Mouse (Mus musculus) limb, embryonic 13.5 days (tissue): Measurements from ENCODE around the gene Gltpd2. TPM values are rescaled to one million over a fixed set of nuclear protein-coding genes. Genes with fewer than 3 reads are reported as not detected.

Source experiments
- ATAC-seq: fragments of 200-750 bp; cut with Nextera tagmentation; 2 replicates; pipeline ENCODE4 v1.8.0; 2017; ENCODE audit warnings: low read depth, moderate number of reproducible peaks, moderate TSS enrichment; ENCODE audit not compliant: low FRiP score
- H3K27ac ChIP-seq: fragments of 300-500 bp; sonication (generic); 2 replicates; pipeline ENCODE4 v1.5.1; 2015; ENCODE audit warnings: inconsistent platforms, mild to moderate bottlenecking, moderate library complexity
- H3K27me3 ChIP-seq: fragments of 300-500 bp; sonication (generic); 2 replicates; pipeline ENCODE4 v1.6.1; 2015; ENCODE audit warnings: mild to moderate bottlenecking, inconsistent platforms
- H3K36me3 ChIP-seq: fragments of 300-500 bp; sonication (generic); 2 replicates; pipeline ENCODE4 v1.6.1; 2015; ENCODE audit warnings: inconsistent platforms, mild to moderate bottlenecking, moderate library complexity
- H3K4me1 ChIP-seq: fragments of 300-500 bp; sonication (generic); 2 replicates; pipeline ENCODE4 v1.6.1; 2015; ENCODE audit warnings: inconsistent platforms
- H3K4me2 ChIP-seq: fragments of 300-500 bp; sonication (generic); replicated peaks from 2 replicates; pipeline ENCODE4 v1.6.1; 2015; ENCODE audit warnings: inconsistent platforms, mild to moderate bottlenecking, moderate library complexity
- H3K4me3 ChIP-seq: fragments of 300-500 bp; sonication (generic); 2 replicates; pipeline ENCODE4 v1.5.1; 2015; ENCODE audit warnings: moderate library complexity, mild to moderate bottlenecking, inconsistent platforms
- H3K9ac ChIP-seq: fragments of 300-500 bp; sonication (generic); 2 replicates; pipeline ENCODE4 v1.6.1; 2015; ENCODE audit warnings: mild to moderate bottlenecking, inconsistent platforms
- H3K9me3 ChIP-seq: fragments of 300-500 bp; sonication (generic); 2 replicates; pipeline ENCODE4 v1.6.1; 2016; ENCODE audit warnings: inconsistent platforms
- WGBS: fragments of 180-500 bp; shearing (Covaris S2); methylation state at CpG from one replicate; pipeline ENCODE4 v1.1.7; 2015; 5-methylcytosine and 5-hydroxymethylcytosine counted together
- polyA plus RNA-seq: library from polyadenylated mRNA; unstranded; fragments of >200 nt; fragmentation: Nextera tagmentation; extraction: Ambion mirVana; gene quantifications from 2 replicates; pipeline ENCODE4 v1.2.1, GENCODE M21; 2015

Gltpd2 gene
- polyA plus RNA-seq, 1 experiment from 2014 or later: 0.43 TPM

DNA sequence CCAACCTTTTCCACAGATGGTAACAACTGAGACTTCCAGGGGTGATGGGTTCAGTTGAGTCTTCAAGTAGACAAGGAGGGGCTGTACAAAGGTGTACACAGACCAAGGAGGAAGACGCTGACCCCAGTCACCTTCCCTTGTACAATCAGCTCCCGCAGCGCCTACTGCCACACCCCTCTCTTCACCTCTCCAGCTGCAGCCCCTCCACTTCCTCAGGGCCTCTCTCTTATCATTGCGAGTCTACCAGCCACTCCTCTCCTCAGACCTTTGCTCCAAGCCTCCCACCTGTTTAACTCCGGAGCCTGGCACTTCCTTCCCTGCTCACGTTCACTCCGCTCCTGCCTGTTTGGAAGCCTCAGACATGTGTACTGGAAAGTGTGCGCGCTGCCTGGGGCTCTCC is 14.0 kb upstream of the Gltpd2 start, which contains the start of gene Tm4sf5:
Gene Tm4sf5, plus strand, starts transcription at position 275 of the 400 bp plus-strand sequence.
- WGBS: 70% methylated on average over 9 of the region's 9 CpGs
- Histone ChIP-seq H3K9ac (no peak within 1 kb of the TSS), H3K4me2 (no peak within 1 kb of the TSS), H3K27me3 (no peaks in the 10 kb centered on the region), H3K27ac (no peak within 1 kb of the TSS), H3K36me3 (no peaks in the 10 kb centered on the region), H3K4me3 (no peak within 1 kb of the TSS), H3K9me3 (no peaks in the 10 kb centered on the region), H3K4me1 (peaks cover 6% of the 10 kb centered on the region; the same call in 1 of the 2 replicates)
- no peak for ATAC-seq

DNA sequence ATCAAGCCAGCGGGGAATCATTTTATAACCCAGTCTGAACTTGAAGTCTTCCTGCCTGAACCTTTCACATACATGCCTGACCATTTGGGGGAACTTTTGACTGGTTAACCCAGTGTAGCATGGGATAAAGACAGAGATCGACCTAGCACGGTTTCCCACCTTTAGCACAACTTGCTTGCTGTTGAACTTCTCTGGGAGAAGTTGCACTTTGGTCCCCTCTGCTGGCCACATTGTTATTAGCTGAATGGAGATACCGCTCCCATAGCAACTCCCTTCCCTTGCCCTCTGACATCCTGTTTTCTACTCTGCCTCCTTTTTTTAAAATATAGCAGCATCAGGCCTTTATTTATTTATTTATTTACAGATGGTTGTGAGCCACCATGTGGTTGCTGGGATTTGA is 12.6 kb upstream of the Gltpd2 start:
- Histone ChIP-seq H3K9me3 (no peaks in the 10 kb centered on the region), H3K4me1 (peaks cover 10% of the 10 kb centered on the region; the same call in 1 of the 2 replicates), H3K27ac (no peak overlapping the region), H3K4me2 (no peak overlapping the region), H3K9ac (no peak overlapping the region), H3K36me3 (no peaks in the 10 kb centered on the region), H3K4me3 (no peak overlapping the region), H3K27me3 (no peaks in the 10 kb centered on the region)
- ATAC-seq: no peak
- 35% methylated on average over 4 of the region's 4 CpGs for WGBS

DNA sequence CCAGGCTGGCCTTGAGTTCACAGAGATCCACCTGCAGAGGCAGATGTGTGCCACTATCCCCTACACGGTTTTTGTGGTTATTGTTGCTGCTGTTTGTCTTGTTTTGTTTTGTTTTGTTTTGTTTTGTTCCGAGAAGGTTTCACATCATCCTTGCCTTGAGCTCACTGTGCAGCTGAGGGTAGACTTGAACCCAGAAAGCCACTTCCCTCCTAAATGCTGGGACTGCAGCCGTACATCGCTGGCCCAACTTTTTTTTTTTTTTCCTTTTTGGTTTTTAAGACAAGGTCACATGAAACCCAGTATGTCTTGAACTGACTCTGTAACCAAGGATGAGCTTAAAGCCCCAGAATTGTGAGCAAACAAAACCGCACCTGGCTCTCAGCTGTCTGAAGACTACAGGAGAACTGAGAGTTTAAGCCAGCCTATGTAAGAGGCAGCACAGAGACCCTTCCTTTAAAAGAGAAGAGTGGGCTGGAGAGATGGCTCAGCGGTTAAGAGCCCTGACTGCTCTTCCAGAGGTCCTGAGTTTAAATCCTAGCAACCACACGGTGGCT is 12.0 kb upstream of the Gltpd2 start:
- Histone ChIP-seq H3K9me3 (no peaks in the 10 kb centered on the region), H3K36me3 (no peaks in the 10 kb centered on the region), H3K4me1 (peaks cover 10% of the 10 kb centered on the region; the same call in 1 of the 2 replicates), H3K27me3 (no peaks in the 10 kb centered on the region), H3K4me3 (no peak overlapping the region), H3K4me2 (no peak overlapping the region), H3K9ac (no peak overlapping the region), H3K27ac (no peak overlapping the region)
- WGBS: 70% methylated on average over 7 of the region's 7 CpGs
- no peak for ATAC-seq

DNA sequence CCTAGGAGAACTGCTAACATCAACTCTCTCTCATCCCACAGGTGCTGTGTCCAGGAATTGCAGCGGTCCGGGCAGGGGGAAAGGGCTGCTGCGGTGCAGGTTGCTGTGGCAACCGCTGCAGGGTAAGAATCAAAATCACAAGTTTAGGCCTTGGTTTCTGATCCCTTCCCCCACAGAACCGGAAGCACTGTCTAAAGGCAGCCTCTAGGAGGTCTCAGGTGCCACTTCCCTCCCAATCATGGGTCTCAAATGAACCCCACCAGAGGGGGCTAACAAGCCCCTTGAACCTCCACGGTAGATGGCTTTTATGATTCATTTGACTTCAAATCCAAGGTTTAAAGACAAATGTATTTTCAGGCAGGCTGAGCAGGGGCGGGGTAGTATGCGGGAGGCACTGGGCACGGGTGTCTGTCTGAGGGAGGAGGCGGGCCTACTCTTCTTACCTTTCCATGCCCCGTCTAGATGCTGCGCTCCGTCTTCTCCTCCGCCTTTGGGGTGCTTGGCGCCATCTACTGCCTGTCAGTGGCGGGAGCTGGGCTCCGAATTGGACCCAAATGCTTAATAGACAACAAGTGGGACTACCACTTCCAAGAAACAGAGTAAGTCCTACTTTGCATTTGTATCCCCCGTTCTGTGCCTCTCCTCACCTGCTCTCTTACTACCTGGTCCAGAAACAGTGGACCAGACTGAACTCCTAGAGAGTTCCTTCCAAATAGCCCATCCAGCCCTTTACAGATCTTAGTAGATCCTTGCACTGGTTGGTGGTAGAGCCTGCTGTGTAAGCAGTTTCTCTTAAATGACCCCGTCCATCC is 9.0 kb upstream of the Gltpd2 start:
- Histone ChIP-seq H3K9ac (peak overlapping the region; percentile 8; the same call in 1 of the 2 replicates), H3K4me1 (peaks cover 10% of the 10 kb centered on the region; the same call in 1 of the 2 replicates), H3K4me2 (peak overlapping the region; percentile 52), H3K4me3 (peak overlapping the region; percentile 18; the same call in 1 of the 2 replicates), H3K27ac (no peak overlapping the region), H3K9me3 (no peaks in the 10 kb centered on the region), H3K27me3 (no peaks in the 10 kb centered on the region), H3K36me3 (no peaks in the 10 kb centered on the region)
- ATAC-seq: no peak
- WGBS: 6% methylated on average over 19 of the region's 19 CpGs

GRCm38 (mm10) chr11:70511242-70511641 is 7.8 kb upstream of the Gltpd2 start:
- no peak for ATAC-seq
- 67% methylated on average over 2 of the region's 2 CpGs for WGBS

GRCm38 (mm10) chr11:70511825-70512224 is 7.2 kb upstream of the Gltpd2 start:
- 89% methylated on average over 7 of the region's 7 CpGs for WGBS
- H3K27me3 ChIP-seq: no peaks in the 10 kb centered on the region
- H3K27ac ChIP-seq: no peak overlapping the region
- H3K9me3 ChIP-seq: no peaks in the 10 kb centered on the region
- no peaks in the 10 kb centered on the region for H3K36me3 ChIP-seq
- H3K4me1 ChIP-seq: peaks cover 10% of the 10 kb centered on the region; the same call in 1 of the 2 replicates
- no peak for ATAC-seq
- H3K4me2 ChIP-seq: no peak overlapping the region
- H3K9ac ChIP-seq: no peak overlapping the region
- H3K4me3 ChIP-seq: no peak overlapping the region

More at GRCm38 (mm10) chr11:70511242-70511641, 7.8 kb upstream of the Gltpd2 start:
- Histone ChIP-seq H3K9ac (no peak overlapping the region), H3K9me3 (no peaks in the 10 kb centered on the region), H3K27ac (no peak overlapping the region), H3K4me3 (no peak overlapping the region), H3K36me3 (no peaks in the 10 kb centered on the region), H3K4me1 (peaks cover 10% of the 10 kb centered on the region; the same call in 1 of the 2 replicates), H3K4me2 (no peak overlapping the region), H3K27me3 (no peaks in the 10 kb centered on the region)

- H3K9me3 ChIP-seq: no peaks in the 10 kb centered on the region
- peaks cover 10% of the 10 kb centered on the region; the same call in 1 of the 2 replicates for H3K4me1 ChIP-seq
- no peak overlapping the region for H3K4me3 ChIP-seq
- no peak overlapping the region for H3K27ac ChIP-seq
- no peak overlapping the region for H3K9ac ChIP-seq
- no peaks in the 10 kb centered on the region for H3K36me3 ChIP-seq
- H3K4me2 ChIP-seq: no peak overlapping the region
- H3K27me3 ChIP-seq: no peaks in the 10 kb centered on the region
- 75% methylated on average over 7 of the region's 7 CpGs for WGBS
- ATAC-seq: no peak
Measured at GRCm38 (mm10) chr11:70512709-70513342, 6.2 kb upstream of the Gltpd2 start.

DNA sequence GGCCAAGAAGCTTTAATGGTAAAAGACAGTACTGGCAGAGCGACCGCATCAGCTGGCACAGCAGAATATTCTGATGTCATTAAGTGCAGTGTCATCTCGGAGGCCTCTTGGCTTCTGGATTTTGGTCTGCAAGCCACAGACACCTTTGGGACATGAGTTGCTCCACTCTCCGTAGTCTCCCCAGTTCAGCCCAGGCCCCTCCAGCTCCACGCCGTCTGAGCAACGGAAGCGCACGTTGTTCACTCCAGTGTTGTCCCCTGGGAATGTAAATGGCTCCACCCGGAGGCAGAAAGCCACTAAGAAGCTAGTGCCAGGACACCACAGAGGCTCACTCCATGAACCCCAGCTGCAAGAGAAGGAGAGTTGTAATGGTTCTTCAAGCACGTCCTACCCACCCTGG is 5.5 kb upstream of the Gltpd2 start:
- no peak for ATAC-seq
- Histone ChIP-seq H3K9ac (no peak overlapping the region; the same call in none of the 2 replicates), H3K4me2 (no peak overlapping the region), H3K9me3 (no peaks in the 10 kb centered on the region), H3K27me3 (no peaks in the 10 kb centered on the region), H3K4me3 (no peak overlapping the region), H3K27ac (no peak overlapping the region), H3K4me1 (peaks cover 10% of the 10 kb centered on the region; the same call in 1 of the 2 replicates), H3K36me3 (no peaks in the 10 kb centered on the region)
- 66% methylated on average over 11 of the region's 11 CpGs for WGBS

GRCm38 (mm10) chr11:70514288-70514687 is 4.7 kb upstream of the Gltpd2 start, which contains the start of gene Vmo1:
Gene Vmo1 (minus strand): TSS chr11:70514616.
- Histone ChIP-seq H3K4me3 (no peak within 1 kb of the TSS), H3K4me2 (no peak within 1 kb of the TSS), H3K9me3 (no peaks in the 10 kb centered on the region), H3K9ac (peak within 1 kb of the TSS; percentile 14), H3K27ac (no peak within 1 kb of the TSS), H3K27me3 (no peaks in the 10 kb centered on the region), H3K4me1 (peaks cover 10% of the 10 kb centered on the region; the same call in 1 of the 2 replicates), H3K36me3 (no peaks in the 10 kb centered on the region)
- 84% methylated on average over 7 of the region's 7 CpGs for WGBS
- no peak for ATAC-seq

GRCm38 (mm10) chr11:70516352-70516751 is 2.6 kb upstream of the Gltpd2 start:
- peaks cover 15% of the 10 kb centered on the region; the same call in 1 of the 2 replicates for H3K27me3 ChIP-seq
- H3K4me2 ChIP-seq: no peak overlapping the region
- no peak overlapping the region for H3K4me3 ChIP-seq
- no peak overlapping the region for H3K27ac ChIP-seq
- no peaks in the 10 kb centered on the region for H3K9me3 ChIP-seq
- peaks cover 11% of the 10 kb centered on the region; the same call in 1 of the 2 replicates for H3K4me1 ChIP-seq
- WGBS: 21% methylated on average over 2 of the region's 2 CpGs
- H3K36me3 ChIP-seq: no peaks in the 10 kb centered on the region
- no peak for ATAC-seq
- no peak overlapping the region for H3K9ac ChIP-seq

DNA sequence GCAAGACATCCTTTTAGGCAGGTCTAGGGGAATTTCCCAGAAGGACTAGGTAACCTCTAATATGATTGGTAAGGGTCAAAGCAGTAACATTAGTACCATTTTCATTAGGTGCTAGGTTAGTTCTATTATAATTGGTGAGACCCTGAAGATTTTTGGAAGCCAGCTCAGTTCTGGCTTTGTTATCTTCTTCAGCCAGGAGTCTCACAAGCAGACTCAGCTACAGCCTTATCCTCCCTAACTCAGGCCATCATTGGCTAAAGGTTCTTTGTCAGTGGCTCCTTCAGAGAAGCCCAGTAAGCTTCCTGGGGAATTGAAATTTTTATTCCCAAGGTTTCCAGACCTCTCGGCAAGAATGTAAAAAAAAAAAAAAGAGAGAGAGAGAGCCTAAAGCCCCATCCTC is 560 bp upstream of the Gltpd2 start:
- no peaks in the 10 kb centered on the region for H3K9me3 ChIP-seq
- H3K27ac ChIP-seq: no peak overlapping the region
- no peak for ATAC-seq
- H3K4me2 ChIP-seq: no peak overlapping the region
- WGBS: 23% methylated on average over 1 of the region's 1 CpGs
- no peak overlapping the region for H3K9ac ChIP-seq
- H3K36me3 ChIP-seq: no peaks in the 10 kb centered on the region
- H3K27me3 ChIP-seq: peaks cover 15% of the 10 kb centered on the region; the same call in 1 of the 2 replicates
- H3K4me3 ChIP-seq: no peak overlapping the region
- H3K4me1 ChIP-seq: peaks cover 11% of the 10 kb centered on the region; the same call in 1 of the 2 replicates
